Mouse (Mus musculus): ENCODE measurements around the gene Anxa3. TPM values are rescaled to one million over a fixed set of nuclear protein-coding genes. Genes with fewer than 3 reads are reported as not detected.

Gene Anxa3
- polyA plus RNA-seq, 1 experiment: 78.3 TPM

DNA sequence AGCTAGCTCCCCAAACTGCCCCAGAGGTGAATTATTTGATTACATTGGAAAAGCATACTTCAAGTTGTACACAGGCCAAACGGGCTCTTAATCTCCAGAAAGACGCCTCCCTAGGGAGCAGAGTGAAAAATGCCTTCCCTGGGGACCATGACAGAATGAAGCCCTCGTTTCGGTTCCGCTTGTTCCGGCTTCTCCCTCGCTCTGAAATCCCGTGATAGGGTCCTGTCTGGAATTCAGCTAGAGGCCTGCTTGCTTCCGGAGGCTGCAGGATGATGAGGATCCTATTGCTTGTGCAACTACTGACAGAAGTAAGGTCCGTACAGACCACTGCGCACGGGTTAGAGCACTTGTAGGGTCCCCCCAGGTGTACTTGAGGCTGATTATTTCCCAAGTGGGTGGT lies 77.9 kb downstream of the Anxa3 start:
- H3K4me1 ChIP-seq (ENCODE audit: control insufficient read depth, insufficient read depth, low read length): no peaks in the 10 kb centered on the region
- H3K27ac ChIP-seq (ENCODE audit: insufficient read depth, low read depth, low read length): no peak overlapping the region
- TF ChIP-seq CTCF (IDR thresholded peaks at IDR 0.05; ENCODE audit: low read depth, low read length) (no peak), POLR2A (IDR thresholded peaks at IDR 0.05; ENCODE audit: borderline replicate concordance, low read depth, low read length) (no peak)
- no peak overlapping the region for H3K4me3 ChIP-seq (ENCODE audit: insufficient read depth, low read length)

DNA sequence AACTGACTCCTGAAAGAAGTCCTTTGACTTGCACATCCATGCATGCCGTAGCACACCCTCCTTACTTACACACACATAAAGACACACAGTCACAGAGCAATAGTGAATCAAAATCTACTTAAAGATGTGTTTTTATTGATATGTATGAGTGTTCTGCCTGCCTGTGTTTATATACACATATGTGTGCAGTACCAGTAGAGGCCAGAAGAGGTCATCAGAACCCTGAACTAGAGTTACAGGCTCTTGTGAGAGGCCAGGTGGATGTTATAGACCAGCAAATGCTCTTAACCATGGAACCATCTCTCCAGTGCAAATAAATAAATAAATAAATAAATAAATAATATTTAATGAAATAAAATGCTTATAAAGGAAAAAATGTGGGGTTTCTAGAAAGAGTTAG lies 85.0 kb downstream of the Anxa3 start:
- peaks cover 14% of the 10 kb centered on the region for H3K4me1 ChIP-seq (ENCODE audit: control insufficient read depth, insufficient read depth, low read length)
- H3K27ac ChIP-seq (ENCODE audit: insufficient read depth, low read depth, low read length): no peak overlapping the region
- TF ChIP-seq POLR2A (IDR thresholded peaks at IDR 0.05; ENCODE audit: borderline replicate concordance, low read depth, low read length): no peak
- TF ChIP-seq CTCF (IDR thresholded peaks at IDR 0.05; ENCODE audit: low read depth, low read length): no peak

DNA sequence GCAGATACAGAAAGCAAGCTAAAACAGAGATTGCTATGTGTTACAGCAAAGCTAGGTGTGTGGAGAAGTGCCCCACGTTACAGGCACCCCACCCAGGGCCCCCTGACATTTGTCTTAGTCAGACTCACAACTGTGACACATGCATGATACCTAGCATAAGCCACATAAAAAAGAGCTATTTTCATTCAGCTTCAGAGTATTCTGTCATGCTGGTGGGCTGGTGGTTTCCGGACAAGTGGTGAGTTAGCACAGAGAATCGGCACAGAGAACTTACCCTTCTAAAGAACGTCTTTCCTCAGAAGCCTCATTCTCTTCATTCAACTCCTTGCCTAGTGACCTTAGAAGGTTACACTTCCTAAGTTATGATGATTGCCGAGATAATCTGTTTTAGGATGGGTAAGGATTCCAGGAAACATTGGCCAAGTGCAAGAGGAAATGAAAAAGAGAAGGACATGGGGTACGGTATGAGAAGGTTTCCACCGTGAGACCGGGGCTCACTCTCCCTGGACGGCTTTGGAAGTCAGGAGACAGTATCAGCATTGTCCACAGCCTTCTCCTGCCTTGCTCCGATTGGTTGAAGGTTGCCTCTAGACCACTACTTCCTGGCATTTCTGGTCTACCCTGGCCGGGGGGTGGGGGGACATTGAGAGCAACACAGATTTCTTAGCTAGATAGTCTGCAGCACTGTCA lies 85.9 kb downstream of the Anxa3 start:
- TF ChIP-seq CTCF (IDR thresholded peaks at IDR 0.05; ENCODE audit: low read depth, low read length) (no peak), POLR2A (IDR thresholded peaks at IDR 0.05; ENCODE audit: borderline replicate concordance, low read depth, low read length) (no peak)
- Histone ChIP-seq H3K4me3 (ENCODE audit: insufficient read depth, low read length) (no peak overlapping the region), H3K4me1 (ENCODE audit: control insufficient read depth, insufficient read depth, low read length) (peaks cover 14% of the 10 kb centered on the region), H3K27ac (ENCODE audit: insufficient read depth, low read depth, low read length) (no peak overlapping the region)

More for the DNA sequence above, 85.0 kb downstream of the Anxa3 start:
- H3K4me3 ChIP-seq (ENCODE audit: insufficient read depth, low read length): no peak overlapping the region

DNA sequence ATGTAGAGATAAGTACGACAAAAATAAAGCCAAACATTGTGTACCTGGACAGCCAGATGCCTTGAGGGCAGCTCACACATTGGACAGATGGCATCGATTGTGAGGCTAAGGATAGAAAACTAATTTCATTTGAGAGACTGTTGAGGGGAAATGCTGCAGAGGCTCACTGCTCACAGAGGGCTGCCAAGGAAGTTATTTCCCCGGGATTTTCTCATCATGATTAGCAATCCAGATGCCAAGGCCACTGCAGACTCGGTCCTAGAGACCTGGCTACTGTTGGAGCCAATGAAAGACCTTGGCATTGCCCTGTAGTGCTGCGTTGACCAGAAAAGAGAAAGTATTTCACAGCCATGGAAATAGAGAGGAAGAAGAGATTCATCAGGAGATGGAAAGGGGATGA lies 87.1 kb downstream of the Anxa3 start:
- Histone ChIP-seq H3K4me3 (ENCODE audit: insufficient read depth, low read length) (no peak overlapping the region), H3K27ac (ENCODE audit: insufficient read depth, low read depth, low read length) (no peak overlapping the region), H3K4me1 (ENCODE audit: control insufficient read depth, insufficient read depth, low read length) (peaks cover 14% of the 10 kb centered on the region)
- TF ChIP-seq CTCF (IDR thresholded peaks at IDR 0.05; ENCODE audit: low read depth, low read length) (no peak), POLR2A (IDR thresholded peaks at IDR 0.05; ENCODE audit: borderline replicate concordance, low read depth, low read length) (no peak)

DNA sequence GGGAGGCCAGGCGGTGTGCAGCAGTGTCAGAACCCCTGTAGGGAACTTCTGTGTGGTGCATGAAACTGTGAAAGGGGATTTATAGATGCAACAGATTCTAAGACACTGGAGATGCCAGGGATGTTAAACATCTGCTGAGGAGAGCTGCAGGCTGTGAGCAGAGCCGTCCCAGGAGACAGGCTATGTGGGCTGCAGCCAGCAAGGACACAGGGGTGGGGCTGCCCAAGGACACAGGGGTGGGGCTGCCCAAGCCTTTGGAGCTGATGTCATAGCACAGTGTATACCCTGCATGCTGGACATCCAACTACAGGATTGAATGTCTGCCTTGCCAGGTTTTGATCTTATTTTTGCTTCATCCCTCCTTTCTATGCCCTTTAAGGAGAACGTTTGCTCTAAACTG lies 88.0 kb downstream of the Anxa3 start:
- TF ChIP-seq POLR2A (IDR thresholded peaks at IDR 0.05; ENCODE audit: borderline replicate concordance, low read depth, low read length) (no peak), CTCF (IDR thresholded peaks at IDR 0.05; ENCODE audit: low read depth, low read length) (no peak)
- H3K4me1 ChIP-seq (ENCODE audit: control insufficient read depth, insufficient read depth, low read length): peaks cover 14% of the 10 kb centered on the region
- H3K27ac ChIP-seq (ENCODE audit: insufficient read depth, low read depth, low read length): no peak overlapping the region
- no peak overlapping the region for H3K4me3 ChIP-seq (ENCODE audit: insufficient read depth, low read length)

DNA sequence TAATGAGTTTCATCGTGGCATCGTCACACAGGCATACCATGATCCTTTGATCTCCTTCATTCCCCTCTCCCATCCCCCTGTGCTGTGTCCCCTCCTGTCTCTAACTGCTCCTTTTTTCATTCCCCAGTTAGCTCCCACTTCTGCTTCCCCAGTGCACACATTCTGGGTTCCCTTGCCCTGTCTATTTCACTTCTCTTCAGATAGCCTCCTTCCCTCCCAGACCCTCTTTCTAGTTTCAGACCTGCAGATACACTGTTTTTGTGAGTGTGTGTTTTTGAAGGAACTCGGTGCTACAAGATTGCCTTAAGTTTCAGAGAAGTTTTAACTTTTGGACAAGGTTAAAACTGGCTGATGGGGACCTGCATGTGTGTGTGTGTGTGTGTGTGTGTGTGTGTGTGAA lies 88.5 kb downstream of the Anxa3 start:
- Histone ChIP-seq H3K27ac (ENCODE audit: insufficient read depth, low read depth, low read length) (no peak overlapping the region), H3K4me3 (ENCODE audit: insufficient read depth, low read length) (no peak overlapping the region), H3K4me1 (ENCODE audit: control insufficient read depth, insufficient read depth, low read length) (peaks cover 14% of the 10 kb centered on the region)
- TF ChIP-seq CTCF (IDR thresholded peaks at IDR 0.05; ENCODE audit: low read depth, low read length) (no peak), POLR2A (IDR thresholded peaks at IDR 0.05; ENCODE audit: borderline replicate concordance, low read depth, low read length) (no peak)

DNA sequence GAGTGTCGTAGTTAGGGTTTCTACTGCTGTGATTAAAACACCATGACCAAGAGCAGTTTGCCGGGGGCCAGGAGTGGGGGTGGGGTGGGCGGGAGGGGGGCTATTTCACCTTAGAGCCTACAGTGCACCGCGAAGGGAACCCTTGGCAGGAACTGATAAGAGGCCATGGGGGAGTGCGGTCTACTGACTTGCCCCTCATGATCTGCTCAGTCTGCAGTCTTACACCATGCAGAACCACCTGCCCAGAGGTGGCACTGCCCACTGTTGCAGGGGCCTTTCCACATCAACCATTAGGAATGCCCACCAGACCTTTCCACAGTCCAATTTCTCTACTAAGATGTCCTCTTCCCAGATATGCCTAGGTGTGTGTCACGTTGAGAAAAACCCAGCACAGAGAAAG lies 92.1 kb downstream of the Anxa3 start:
- no peak overlapping the region for H3K27ac ChIP-seq (ENCODE audit: insufficient read depth, low read depth, low read length)
- H3K4me3 ChIP-seq (ENCODE audit: insufficient read depth, low read length): no peak overlapping the region
- H3K4me1 ChIP-seq (ENCODE audit: control insufficient read depth, insufficient read depth, low read length): peaks cover 14% of the 10 kb centered on the region
- TF ChIP-seq POLR2A (IDR thresholded peaks at IDR 0.05; ENCODE audit: borderline replicate concordance, low read depth, low read length) (no peak), CTCF (IDR thresholded peaks at IDR 0.05; ENCODE audit: low read depth, low read length) (no peak)

DNA sequence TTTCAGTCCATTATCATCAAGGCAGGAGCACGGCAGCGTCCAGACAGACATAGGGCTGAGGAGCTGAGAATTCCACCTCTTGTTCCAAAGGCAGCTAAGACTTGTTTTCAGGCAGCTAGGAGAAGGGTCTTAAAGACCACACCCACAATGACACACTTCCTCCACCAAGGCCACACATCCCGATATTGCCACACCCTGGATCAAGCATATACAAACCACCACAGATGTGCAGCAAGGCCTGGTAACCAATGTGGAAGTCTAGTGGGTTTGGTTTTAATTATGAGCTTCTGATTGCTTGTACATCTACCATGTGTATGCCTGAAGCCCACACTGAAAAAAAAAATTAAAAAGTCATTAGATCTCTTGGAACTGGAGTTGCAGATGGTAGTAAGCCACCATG lies 95.3 kb downstream of the Anxa3 start:
- Histone ChIP-seq H3K4me3 (ENCODE audit: insufficient read depth, low read length) (no peak overlapping the region), H3K27ac (ENCODE audit: insufficient read depth, low read depth, low read length) (no peak overlapping the region), H3K4me1 (ENCODE audit: control insufficient read depth, insufficient read depth, low read length) (peaks cover 6% of the 10 kb centered on the region; the same call in 1 of the 2 replicates)
- TF ChIP-seq CTCF (IDR thresholded peaks at IDR 0.05; ENCODE audit: low read depth, low read length) (no peak), POLR2A (IDR thresholded peaks at IDR 0.05; ENCODE audit: borderline replicate concordance, low read depth, low read length) (no peak)

DNA sequence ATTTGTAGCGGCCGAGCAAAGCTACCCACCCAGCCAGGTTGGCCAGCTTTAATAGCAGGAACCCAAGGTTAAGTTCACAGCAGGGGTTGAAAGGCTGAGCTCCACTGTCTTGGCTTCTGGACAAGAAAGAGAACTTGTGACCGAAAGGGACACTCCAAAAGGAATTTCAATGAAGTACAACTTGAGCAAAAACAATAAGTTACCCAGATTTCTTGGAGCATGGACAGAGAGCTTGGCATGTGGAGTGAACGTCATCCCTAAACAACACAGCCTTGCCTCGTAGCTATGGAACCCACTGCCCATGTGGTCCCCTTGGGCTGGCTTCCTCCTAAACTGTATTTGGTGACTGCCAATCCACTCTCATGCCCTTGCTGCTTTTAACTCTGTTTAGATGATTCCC lies 97.2 kb downstream of the Anxa3 start:
- H3K4me1 ChIP-seq (ENCODE audit: control insufficient read depth, insufficient read depth, low read length): peaks cover 6% of the 10 kb centered on the region; the same call in 1 of the 2 replicates
- H3K4me3 ChIP-seq (ENCODE audit: insufficient read depth, low read length): no peak overlapping the region
- TF ChIP-seq CTCF (IDR thresholded peaks at IDR 0.05; ENCODE audit: low read depth, low read length) (no peak), POLR2A (IDR thresholded peaks at IDR 0.05; ENCODE audit: borderline replicate concordance, low read depth, low read length) (no peak)
- no peak overlapping the region for H3K27ac ChIP-seq (ENCODE audit: insufficient read depth, low read depth, low read length)

Other genes with a start within 250 kb of the Anxa3 start
- gene Bmp2k, start 204.3 kb downstream of the Anxa3 start, polyA plus RNA-seq (2012; ENCODE audit: insufficient read depth, insufficient read length, missing spikeins): 37.0 and 41.5 TPM in 2 replicates

Measured in bone marrow macrophage, adult 2 months (primary cell).